Mouse (Mus musculus) granulocyte monocyte progenitor cell, adult 5-6 weeks (primary cell): ENCODE results near the gene Gm45717. TPM values are rescaled to one million over a fixed set of nuclear protein-coding genes. Genes with fewer than 3 reads are reported as not detected.

ENCODE experiments used
- ATAC-seq: replicated peaks from 2 replicates; pipeline ENCODE4 v1.8.0; 2016; ENCODE audit warnings: mild to moderate bottlenecking, moderate TSS enrichment, inconsistent platforms; ENCODE audit not compliant: poor library complexity, severe bottlenecking
- total RNA-seq, 2 experiments: library from RNA; stranded (forward) in 1 of 2; stranded (reverse) in 1 of 2; fragments of 200-712, 200-1000 nt in 1 of 2; fragments of >200 nt in 1 of 2; fragmentation: Nextera tagmentation in 1 of 2; gene quantifications; 2 replicates each; pipeline ENCODE4 v1.2.3; 2014 to 2017

The Gm45717 gene
- total RNA-seq, 2 experiments from 2014 or later, result not detected

GRCm38 (mm10) chr7:140908634-140909107 lies 47.1 kb downstream of the Gm45717 start:
- peak; percentile 92 for ATAC-seq

- ATAC-seq, result peak; percentile 74
These were observed 47.6 kb downstream of the Gm45717 start for GRCm38 (mm10) chr7:140908181-140908580.

GRCm38 (mm10) chr7:140907697-140908096 lies 48.0 kb downstream of the Gm45717 start:
- no peak for ATAC-seq

- ATAC-seq, result no peak
These were observed 48.6 kb downstream of the Gm45717 start for GRCm38 (mm10) chr7:140907131-140907530.

- no peak for ATAC-seq
These were observed 50.1 kb downstream of the Gm45717 start for GRCm38 (mm10) chr7:140905642-140906081.

GRCm38 (mm10) chr7:140903212-140903611 lies 52.5 kb downstream of the Gm45717 start:
- peak; percentile 88 for ATAC-seq

- ATAC-seq, result no peak
These were observed 53.5 kb downstream of the Gm45717 start for GRCm38 (mm10) chr7:140902036-140902875.

GRCm38 (mm10) chr7:140900220-140900619 lies 55.5 kb downstream of the Gm45717 start, which contains the start of gene Cox8b:
TSS of gene Cox8b (minus strand) at chr7:140900446.
- ATAC-seq, result no peak

Other genes with a start within 250 kb of the Gm45717 start
- gene Cyp2e1, start 192.2 kb downstream of the Gm45717 start, total RNA-seq (2014; fragmentation: Nextera tagmentation), result not detected in 2 replicates
- gene Cyp2e1, start 192.2 kb downstream of the Gm45717 start, total RNA-seq (2017), result not detected in 2 replicates
- 0.56 and 3.1 TPM in 2 replicates for gene Syce1, start 168.1 kb downstream of the Gm45717 start, total RNA-seq (2014; fragmentation: Nextera tagmentation)
- gene Syce1, start 168.1 kb downstream of the Gm45717 start, total RNA-seq (2017), result not detected in 2 replicates
- 0.58 and 1.4 TPM in 2 replicates for gene Zfp941, start 133.8 kb downstream of the Gm45717 start, total RNA-seq (2014; fragmentation: Nextera tagmentation)
- 1.1 and 1.7 TPM in 2 replicates for gene Zfp941, start 133.8 kb downstream of the Gm45717 start, total RNA-seq (2017)
- not detected in 2 replicates for gene Urah, start 120.9 kb downstream of the Gm45717 start, total RNA-seq (2014; fragmentation: Nextera tagmentation)
- gene Urah, start 120.9 kb downstream of the Gm45717 start, total RNA-seq (2017), result not detected in 2 replicates
- gene Scgb1c1, start 110.4 kb downstream of the Gm45717 start, total RNA-seq (2014; fragmentation: Nextera tagmentation), result not detected in 2 replicates
- not detected in 2 replicates for gene Scgb1c1, start 110.4 kb downstream of the Gm45717 start, total RNA-seq (2017)
- gene Odf3, start 108.1 kb downstream of the Gm45717 start, total RNA-seq (2014; fragmentation: Nextera tagmentation), result not detected in 2 replicates
- gene Odf3, start 108.1 kb downstream of the Gm45717 start, total RNA-seq (2017), result not detected in 2 replicates
- not detected in 2 replicates for gene Gm45785, start 99.6 kb downstream of the Gm45717 start, total RNA-seq (2014; fragmentation: Nextera tagmentation)
- gene Gm45785, start 99.6 kb downstream of the Gm45717 start, total RNA-seq (2017), result not detected in 2 replicates
- gene Ric8a, start 99.0 kb downstream of the Gm45717 start, total RNA-seq (2014; fragmentation: Nextera tagmentation), result 45.0 and 45.9 TPM in 2 replicates
- gene Ric8a, start 99.0 kb downstream of the Gm45717 start, total RNA-seq (2017), result 32.6 and 36.2 TPM in 2 replicates
- 15.2 and 21.9 TPM in 2 replicates for gene Bet1l, start 98.4 kb downstream of the Gm45717 start, total RNA-seq (2014; fragmentation: Nextera tagmentation)
- 20.9 and 21.9 TPM in 2 replicates for gene Bet1l, start 98.4 kb downstream of the Gm45717 start, total RNA-seq (2017)
- gene Psmd13, start 74.0 kb downstream of the Gm45717 start, total RNA-seq (2014; fragmentation: Nextera tagmentation), result 111 and 117 TPM in 2 replicates
- 229 and 237 TPM in 2 replicates for gene Psmd13, start 74.0 kb downstream of the Gm45717 start, total RNA-seq (2017)
- gene Sirt3, start 73.6 kb downstream of the Gm45717 start, total RNA-seq (2014; fragmentation: Nextera tagmentation), result 66.7 and 71.3 TPM in 2 replicates
- gene Sirt3, start 73.6 kb downstream of the Gm45717 start, total RNA-seq (2017), result 28.7 and 32.7 TPM in 2 replicates
- gene Cox8b, start 55.5 kb downstream of the Gm45717 start, total RNA-seq (2014; fragmentation: Nextera tagmentation), result not detected in 2 replicates
- gene Cox8b, start 55.5 kb downstream of the Gm45717 start, total RNA-seq (2017), result not detected in 2 replicates
- gene Nlrp6, start 35.0 kb downstream of the Gm45717 start, total RNA-seq (2014; fragmentation: Nextera tagmentation), result not detected in 2 replicates
- gene Nlrp6, start 35.0 kb downstream of the Gm45717 start, total RNA-seq (2017), result not detected in 2 replicates
- gene Pgghg, start 14.5 kb downstream of the Gm45717 start, total RNA-seq (2014; fragmentation: Nextera tagmentation), result 6.6 and 11.5 TPM in 2 replicates
- 6.9 and 7.8 TPM in 2 replicates for gene Pgghg, start 14.5 kb downstream of the Gm45717 start, total RNA-seq (2017)
- 1.7 TPM in 1 of 2 replicates, not detected in the other for gene Ifitm5, start 5.6 kb downstream of the Gm45717 start, total RNA-seq (2014; fragmentation: Nextera tagmentation)
- not detected in 2 replicates for gene Ifitm5, start 5.6 kb downstream of the Gm45717 start, total RNA-seq (2017)
- 555 and 581 TPM in 2 replicates for gene Ifitm2, start 50 bp upstream of the Gm45717 start, total RNA-seq (2014; fragmentation: Nextera tagmentation)
- 354 and 388 TPM in 2 replicates for gene Ifitm2, start 50 bp upstream of the Gm45717 start, total RNA-seq (2017)
- 79.9 and 149 TPM in 2 replicates for gene Ifitm1, start 11.3 kb upstream of the Gm45717 start, total RNA-seq (2014; fragmentation: Nextera tagmentation)
- gene Ifitm1, start 11.3 kb upstream of the Gm45717 start, total RNA-seq (2017), result 18.5 and 25.3 TPM in 2 replicates
- gene Ifitm3, start 54.8 kb upstream of the Gm45717 start, total RNA-seq (2014; fragmentation: Nextera tagmentation), result 146 and 224 TPM in 2 replicates
- 55.6 and 69.2 TPM in 2 replicates for gene Ifitm3, start 54.8 kb upstream of the Gm45717 start, total RNA-seq (2017)
- gene Ifitm6, start 62.0 kb upstream of the Gm45717 start, total RNA-seq (2014; fragmentation: Nextera tagmentation), result 17.9 and 48.1 TPM in 2 replicates
- gene Ifitm6, start 62.0 kb upstream of the Gm45717 start, total RNA-seq (2017), result 22.5 and 42.5 TPM in 2 replicates
- gene Gm17387, start 73.2 kb upstream of the Gm45717 start, total RNA-seq (2014; fragmentation: Nextera tagmentation), result not detected in 2 replicates
- gene Gm17387, start 73.2 kb upstream of the Gm45717 start, total RNA-seq (2017), result not detected in 2 replicates
- 0.60 and 3.6 TPM in 2 replicates for gene B4galnt4, start 105.2 kb upstream of the Gm45717 start, total RNA-seq (2014; fragmentation: Nextera tagmentation)
- gene B4galnt4, start 105.2 kb upstream of the Gm45717 start, total RNA-seq (2017), result 0.26 TPM in 1 of 2 replicates, not detected in the other
- gene Pkp3, start 122.3 kb upstream of the Gm45717 start, total RNA-seq (2014; fragmentation: Nextera tagmentation), result 1.4 and 2.2 TPM in 2 replicates
- 0.52 and 2.7 TPM in 2 replicates for gene Pkp3, start 122.3 kb upstream of the Gm45717 start, total RNA-seq (2017)
- gene Sigirr, start 144.6 kb upstream of the Gm45717 start, total RNA-seq (2014; fragmentation: Nextera tagmentation), result 16.9 and 30.9 TPM in 2 replicates
- gene Sigirr, start 144.6 kb upstream of the Gm45717 start, total RNA-seq (2017), result 16.6 and 20.2 TPM in 2 replicates
- not detected in 2 replicates for gene Ano9, start 161.9 kb upstream of the Gm45717 start, total RNA-seq (2014; fragmentation: Nextera tagmentation)
- gene Ano9, start 161.9 kb upstream of the Gm45717 start, total RNA-seq (2017), result not detected in 2 replicates
- 14.0 and 17.5 TPM in 2 replicates for gene Ptdss2, start 166.4 kb upstream of the Gm45717 start, total RNA-seq (2014; fragmentation: Nextera tagmentation)
- gene Ptdss2, start 166.4 kb upstream of the Gm45717 start, total RNA-seq (2017), result 4.2 and 7.1 TPM in 2 replicates
- 79.1 and 109 TPM in 2 replicates for gene Rnh1, start 216.9 kb upstream of the Gm45717 start, total RNA-seq (2014; fragmentation: Nextera tagmentation)
- 45.2 and 47.7 TPM in 2 replicates for gene Rnh1, start 216.9 kb upstream of the Gm45717 start, total RNA-seq (2017)
- 57.4 and 69.3 TPM in 2 replicates for gene Hras, start 238.1 kb upstream of the Gm45717 start, total RNA-seq (2014; fragmentation: Nextera tagmentation)
- gene Hras, start 238.1 kb upstream of the Gm45717 start, total RNA-seq (2017), result 24.9 and 28.8 TPM in 2 replicates
- gene Lrrc56, start 238.2 kb upstream of the Gm45717 start, total RNA-seq (2014; fragmentation: Nextera tagmentation), result 1.4 and 2.4 TPM in 2 replicates
- gene Lrrc56, start 238.2 kb upstream of the Gm45717 start, total RNA-seq (2017), result 0.52 and 0.62 TPM in 2 replicates